Mouse (Mus musculus): Measurements from ENCODE around the gene Stx19.

Gene Stx19

GRCm38 (mm10) chr16:62852464-62853252 is 38.2 kb downstream of the Stx19 start:
- no peak for DNase-seq (ENCODE audit: low spot score in 2 of 2)

- no peak for DNase-seq (ENCODE audit: low spot score in 2 of 2)
Observed at GRCm38 (mm10) chr16:62853611-62854126, 39.2 kb downstream of the Stx19 start.

DNA sequence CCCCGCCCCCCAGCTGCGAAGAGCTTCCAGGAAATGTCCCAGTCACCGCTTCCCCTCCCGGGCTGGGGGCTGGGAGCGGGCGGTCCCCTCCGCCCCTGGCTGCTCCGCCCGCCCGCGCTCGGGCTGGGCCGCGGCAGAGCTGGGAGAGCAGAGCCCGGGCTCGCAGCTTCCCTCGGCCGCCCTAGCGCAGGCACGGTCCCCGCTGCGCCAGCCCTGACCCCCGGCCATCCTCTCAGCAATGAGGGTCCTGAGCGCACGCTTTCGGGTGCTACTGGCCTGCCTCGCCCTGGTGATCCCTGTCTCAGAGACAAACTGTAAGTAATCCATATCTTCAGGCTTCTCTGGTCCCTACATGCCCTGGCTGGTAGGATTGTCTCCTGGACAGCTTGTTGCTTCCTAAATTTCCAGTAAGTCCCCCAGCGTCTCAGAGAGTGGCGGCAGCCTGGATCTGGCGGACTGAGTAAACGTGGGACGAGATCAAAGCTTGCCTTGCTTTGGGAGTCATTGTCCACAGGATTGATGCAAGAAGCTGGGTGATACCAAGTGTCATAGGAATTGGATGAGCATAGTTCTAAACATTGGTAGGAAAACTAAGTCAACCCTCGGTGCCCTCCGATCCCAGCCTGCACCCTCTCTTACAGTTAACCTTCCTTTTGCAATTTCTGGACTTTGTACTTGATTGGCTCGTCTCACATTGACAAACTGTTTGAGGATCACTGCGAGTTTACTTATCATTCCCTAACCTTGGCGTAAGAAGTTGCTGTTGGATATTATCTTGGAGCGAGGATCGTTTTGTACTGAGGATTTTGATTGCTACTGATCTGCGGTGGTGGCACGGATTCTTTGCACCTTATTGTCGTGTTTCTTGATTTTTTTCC is 40.0 kb downstream of the Stx19 start, which contains the start of gene Pros1:
Gene Pros1, plus strand, starts transcription at position 117 of the 878 bp plus-strand sequence.
- DNase-seq (ENCODE audit: low spot score in 2 of 2): peak; percentile 46 to 59

DNA sequence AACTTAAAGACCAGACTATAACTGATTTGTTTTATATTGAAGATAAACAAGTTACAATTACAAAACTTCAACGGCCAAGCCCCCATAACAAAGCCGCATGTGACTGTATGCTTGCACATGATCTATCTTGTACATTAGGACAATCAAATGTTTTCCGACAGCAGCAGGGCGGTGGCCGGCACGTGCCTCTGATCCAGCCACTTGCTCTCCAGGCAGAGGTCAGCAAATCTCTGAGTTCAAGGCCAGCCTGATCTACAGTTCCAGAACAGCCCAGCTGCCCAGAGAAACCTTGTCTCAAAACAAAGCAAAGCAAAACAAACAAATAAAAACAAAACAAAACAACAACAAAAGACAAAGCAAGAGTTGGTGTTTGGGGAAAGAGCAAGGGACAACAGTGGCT is 40.9 kb downstream of the Stx19 start:
- DNase-seq (ENCODE audit: low spot score in 2 of 2): no peak

DNA sequence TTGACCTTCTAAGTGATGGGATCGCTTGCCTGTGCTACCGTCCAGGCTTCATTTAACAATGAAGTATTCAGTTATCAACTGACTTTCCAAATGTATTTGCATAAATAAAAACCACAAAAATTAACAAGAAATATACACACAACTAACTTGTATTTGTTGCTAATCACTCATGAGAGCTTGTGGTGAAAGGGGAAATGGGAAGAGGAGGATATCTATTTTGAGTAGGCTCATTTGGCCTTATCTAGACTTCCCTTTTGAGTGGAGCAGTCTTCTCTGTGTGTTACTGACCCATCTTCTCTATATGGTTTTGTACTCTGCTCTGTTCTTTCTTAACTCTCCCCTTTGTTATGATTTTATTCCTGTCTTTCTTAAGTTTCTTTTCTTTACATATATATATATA is 41.8 kb downstream of the Stx19 start:
- no peak for DNase-seq (ENCODE audit: low spot score in 2 of 2)

DNA sequence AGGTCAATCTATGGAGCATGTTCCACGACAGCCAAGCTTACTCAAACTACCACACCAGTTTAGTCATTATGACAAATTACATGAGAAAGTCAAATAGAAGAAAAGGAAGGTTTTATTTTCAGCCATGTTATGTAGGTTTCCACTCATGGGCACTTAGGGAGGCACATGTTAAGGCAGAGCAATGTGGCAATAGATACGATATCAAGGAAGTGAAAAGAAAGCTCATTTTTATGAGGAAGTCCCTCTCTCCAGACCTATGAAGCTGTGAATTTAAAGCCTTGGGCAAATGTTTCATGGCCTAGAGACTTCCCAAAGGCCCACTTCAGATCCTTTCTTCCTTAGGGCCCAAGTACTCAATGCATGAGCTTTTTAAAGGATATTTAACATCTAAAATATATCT is 43.0 kb downstream of the Stx19 start:
- no peak for DNase-seq (ENCODE audit: low spot score in 2 of 2)

GRCm38 (mm10) chr16:62858018-62858417 is 43.5 kb downstream of the Stx19 start:
- DNase-seq (ENCODE audit: low spot score in 2 of 2): no peak

DNA sequence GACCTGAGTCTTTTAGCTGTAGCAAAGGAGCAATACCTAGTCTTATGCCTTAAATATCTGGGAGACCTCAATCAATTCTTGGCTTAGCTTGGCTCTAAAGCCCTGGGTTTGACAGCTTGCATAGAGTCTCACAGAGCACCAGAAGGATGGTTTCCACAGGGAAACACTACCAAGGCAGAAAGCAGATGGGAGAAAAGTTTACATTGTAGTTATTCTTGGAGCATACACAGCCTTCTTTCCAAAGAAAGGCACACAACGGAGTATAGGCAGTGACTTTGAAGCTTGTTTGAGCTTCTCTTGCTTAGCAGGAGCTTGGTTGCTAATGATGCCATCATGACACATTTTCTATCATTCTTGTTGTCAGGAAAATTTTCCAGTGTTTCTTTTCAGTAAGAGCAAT is 45.7 kb downstream of the Stx19 start:
- no peak for DNase-seq (ENCODE audit: low spot score in 2 of 2)

DNA sequence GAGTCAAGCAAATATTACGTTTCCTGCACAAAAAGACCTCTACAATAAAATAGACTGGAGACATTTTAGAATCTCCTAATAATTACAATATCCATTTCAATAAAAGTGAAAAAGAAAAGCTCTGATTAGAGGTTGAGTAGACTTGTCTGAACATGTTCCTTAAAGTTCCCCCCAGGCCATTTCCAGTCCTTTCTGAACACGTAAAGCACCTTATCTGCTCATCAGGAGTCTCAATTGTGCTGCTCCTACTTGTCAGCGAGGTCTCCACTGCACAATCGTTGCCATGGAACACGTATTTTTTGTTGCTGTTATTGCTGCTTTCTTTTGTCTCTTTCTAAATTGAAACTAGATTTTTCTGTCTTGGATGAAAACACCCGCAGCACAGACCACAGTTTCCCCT is 47.0 kb downstream of the Stx19 start:
- DNase-seq (ENCODE audit: low spot score in 2 of 2): no peak

DNA sequence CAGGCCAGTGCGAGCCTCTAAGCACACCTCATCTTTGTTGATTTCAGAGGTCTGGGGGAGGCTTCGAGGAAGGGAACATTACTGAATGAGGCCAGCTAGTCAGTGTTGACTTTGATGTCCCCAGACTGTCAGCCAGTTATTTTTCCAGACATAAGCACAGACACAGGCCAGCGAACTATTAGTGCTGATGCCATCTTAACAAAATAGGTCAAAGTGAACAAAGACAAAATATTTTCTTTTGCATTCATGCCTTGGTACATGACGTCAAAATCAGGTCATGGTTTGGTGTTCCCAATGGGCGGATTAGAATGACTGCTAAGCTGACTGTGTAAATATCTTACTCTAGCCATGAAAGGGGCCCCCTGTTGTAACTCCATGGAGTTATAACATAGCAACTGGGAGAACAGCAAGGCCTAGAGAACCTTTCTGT is 58.2 kb downstream of the Stx19 start:
- no peak for DNase-seq (ENCODE audit: low spot score in 2 of 2)

GRCm38 (mm10) chr16:62873180-62873579 is 58.7 kb downstream of the Stx19 start:
- DNase-seq (ENCODE audit: low spot score in 2 of 2): no peak

All from urinary bladder, postnatal 36 days (tissue).